Mouse (Mus musculus): Measurements from ENCODE around the gene Iqsec1.

Iqsec1 gene

DNA sequence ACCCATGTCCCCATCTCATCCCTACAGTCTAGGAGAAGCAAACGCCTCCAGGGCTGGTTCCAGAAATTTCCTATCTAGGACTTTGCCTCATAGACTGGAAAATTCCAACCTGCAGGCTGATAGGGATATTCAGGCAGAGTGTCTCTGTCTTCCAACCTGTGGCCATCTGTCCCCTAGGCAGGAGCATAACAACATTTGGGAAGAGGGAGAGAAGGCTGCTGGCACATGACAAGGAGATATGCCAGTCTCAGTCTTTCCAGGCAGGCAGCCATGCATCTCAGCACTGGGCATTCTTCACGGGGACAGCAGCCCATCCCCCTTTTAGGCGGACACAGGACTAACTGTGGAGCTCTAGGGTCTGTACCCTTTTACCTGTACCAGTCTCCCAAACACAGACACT, 176.4 kb downstream of the Iqsec1 start:
- peak; percentile 84 to 89 for DNase-seq

DNA sequence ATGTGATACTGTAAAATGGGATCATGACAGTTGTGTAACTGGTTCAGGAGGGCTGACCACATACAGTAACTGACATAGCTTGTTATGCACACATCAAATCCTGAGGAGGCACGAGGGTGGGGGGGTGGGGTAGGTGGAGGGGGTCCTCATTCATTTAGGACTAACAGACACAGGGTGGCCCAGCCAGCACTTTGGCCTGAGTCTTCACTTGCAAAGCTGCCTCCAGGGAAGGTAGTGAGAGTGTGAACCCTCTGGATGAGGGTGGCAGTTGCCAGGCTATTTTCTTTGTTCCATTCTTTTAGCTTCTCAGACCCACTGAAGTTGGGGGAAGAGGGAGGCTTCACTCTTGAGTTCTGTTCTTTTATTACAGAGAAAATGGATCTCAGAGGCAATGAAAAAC, 177.9 kb downstream of the Iqsec1 start:
- no peak for DNase-seq

DNA sequence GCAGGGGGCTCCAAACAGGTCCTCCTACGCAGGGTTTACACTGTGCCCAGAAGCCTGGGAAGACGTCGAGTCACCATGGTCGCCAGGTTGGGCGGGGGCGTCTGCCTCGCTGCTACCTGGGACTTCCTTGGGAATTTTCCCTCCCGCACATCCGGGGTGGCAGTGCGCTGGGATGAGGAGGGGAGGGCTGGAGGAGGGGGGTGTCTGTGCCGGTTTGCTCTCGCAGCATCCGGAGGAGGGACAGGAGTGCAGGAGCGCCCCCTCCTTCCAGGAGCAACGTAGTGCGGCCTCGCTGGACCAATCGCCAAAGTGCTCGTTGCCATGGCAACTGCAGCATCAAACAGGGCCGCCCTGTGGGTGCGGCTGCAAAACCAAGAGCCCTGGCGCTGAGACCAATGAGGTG, 178.5 kb downstream of the Iqsec1 start:
- DNase-seq, result peak; percentile 97

DNA sequence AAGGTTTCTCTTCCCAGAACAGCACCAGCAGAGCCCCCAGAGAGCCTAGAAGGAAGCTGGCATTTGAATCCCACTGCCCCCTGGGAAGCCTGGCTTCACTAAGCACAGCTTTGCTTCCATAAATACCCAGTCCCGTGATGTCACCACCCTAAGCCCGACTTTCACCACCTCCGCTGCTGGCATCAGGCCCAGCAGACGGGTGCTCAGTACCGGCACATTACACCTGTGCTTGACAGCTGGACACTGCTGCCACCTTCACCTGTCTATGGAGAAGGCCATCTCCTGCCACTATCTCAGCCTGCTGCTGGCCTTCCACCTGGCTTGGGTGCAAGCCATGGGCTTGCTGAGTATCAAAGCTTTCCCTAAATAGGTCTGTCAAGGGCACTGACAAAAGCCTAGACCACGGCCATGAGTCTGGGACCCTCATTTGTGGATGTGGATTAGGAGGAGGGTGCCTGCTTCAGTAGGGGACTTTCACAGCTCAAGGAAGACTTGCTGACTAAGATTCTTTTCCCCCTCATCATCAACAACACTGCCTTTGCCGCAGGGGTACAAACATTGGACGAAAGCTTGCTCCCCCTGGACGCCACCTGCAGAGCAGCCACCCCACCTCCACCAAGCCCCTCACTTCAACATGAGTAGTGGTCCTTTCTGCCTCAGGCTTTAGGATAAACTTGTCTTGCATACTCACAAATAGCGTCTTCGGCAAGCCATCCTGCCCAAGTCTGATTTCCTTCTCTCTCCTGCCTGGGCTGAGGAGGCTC, 179.2 kb downstream of the Iqsec1 start:
- DNase-seq, result peak; percentile 69 to 74

DNA sequence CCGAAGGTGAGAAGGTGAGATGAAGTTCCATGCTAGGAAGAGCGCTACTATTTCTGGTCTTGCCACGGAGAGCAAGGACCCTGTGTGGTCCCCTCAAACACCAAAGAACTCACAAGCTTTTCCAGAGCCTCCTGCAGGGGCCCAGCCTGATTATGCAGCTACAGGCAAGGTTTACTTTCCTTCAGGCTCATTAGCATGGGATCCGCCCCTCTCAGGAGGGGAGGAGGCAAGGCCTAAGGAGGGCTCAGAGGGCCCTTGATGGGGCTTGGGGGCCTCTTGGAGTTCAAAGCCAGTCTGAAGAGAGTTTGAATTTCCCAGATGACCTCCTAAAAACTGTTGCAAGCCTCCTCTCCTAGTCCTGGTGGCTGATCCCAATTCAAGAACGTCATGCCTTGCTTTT, 179.9 kb downstream of the Iqsec1 start:
- no peak for DNase-seq

DNA sequence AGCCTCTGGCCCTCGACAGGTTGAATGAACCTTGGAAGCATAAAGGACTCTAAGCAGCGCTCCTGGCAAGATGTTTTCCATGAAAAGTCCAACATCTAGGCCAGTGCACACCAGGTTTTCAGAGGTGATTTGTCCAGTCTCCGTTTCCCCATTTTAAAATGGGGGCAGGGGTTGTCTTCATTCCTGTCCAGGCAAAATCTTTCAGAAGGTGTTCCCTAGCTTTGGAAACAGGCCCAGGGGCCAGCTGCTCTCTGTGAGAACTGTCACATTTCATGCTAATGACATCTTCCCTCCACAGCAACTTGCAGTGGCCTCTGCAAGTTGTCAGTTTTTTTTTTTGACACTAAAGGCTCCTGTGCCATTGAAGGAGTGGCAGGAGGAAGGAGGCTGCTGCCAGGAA, 180.4 kb downstream of the Iqsec1 start:
- peak; percentile 65 to 69 for DNase-seq

DNA sequence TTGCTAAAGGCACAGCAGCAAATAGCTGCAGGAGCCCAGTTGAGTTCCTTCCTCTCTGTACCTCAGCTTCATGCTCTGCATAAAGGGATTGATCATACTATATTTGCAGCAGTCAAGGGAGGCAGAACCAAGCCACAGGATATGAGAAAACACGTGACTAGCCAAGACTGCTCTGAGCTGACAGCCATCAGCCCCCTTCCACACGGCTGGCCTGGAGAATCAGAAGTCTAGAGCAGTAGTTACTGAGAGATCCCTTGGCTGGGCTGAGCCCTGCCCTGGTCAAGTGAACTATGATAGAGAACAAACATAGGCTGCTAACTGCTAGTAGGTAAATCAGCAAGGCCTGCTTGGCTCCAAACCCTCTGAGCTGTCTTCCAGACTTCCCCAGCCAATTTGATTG, 180.9 kb downstream of the Iqsec1 start:
- peak in 1 of 2 experiments; percentile 28 for DNase-seq

DNA sequence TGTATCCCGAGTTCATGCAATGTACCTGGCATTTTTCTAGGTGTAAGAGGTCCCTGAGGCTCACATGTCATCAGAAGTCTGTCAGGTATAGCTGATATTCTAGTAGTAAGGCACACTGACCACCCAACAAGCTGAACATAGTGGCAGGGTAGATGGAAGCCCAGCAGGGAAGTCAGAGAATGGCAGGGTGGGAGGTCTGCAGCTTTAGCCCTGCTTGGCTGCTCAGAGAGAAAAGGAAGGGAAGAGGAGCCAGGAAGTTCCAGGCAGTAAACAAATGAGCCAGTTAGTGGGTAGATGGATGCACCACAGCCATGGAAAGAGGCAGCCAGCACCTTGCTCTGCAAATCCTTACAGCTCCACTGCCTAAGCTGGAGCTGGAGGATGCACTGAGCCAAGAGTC, 181.7 kb downstream of the Iqsec1 start:
- DNase-seq, result peak in 1 of 2 experiments; percentile 40

DNA sequence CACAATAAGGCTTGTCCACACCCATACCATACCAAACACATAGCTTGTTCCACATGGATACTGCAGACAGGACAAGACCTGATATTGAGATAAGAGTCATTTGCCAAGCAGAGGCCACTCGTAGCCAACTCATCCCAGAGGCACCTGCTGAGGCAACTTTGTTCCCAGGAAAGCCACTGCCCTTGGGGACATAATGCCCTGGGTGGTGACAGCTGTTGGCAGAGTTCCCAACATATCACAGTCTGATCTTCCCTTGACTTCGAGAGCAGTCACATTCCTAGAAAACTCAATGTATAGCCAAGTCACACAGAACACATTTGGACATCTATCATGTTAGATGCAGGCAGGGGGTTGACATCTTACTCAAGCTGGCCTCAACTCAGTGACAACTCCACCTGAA, 183.4 kb downstream of the Iqsec1 start:
- peak in 1 of 2 experiments; percentile 27 for DNase-seq

DNA sequence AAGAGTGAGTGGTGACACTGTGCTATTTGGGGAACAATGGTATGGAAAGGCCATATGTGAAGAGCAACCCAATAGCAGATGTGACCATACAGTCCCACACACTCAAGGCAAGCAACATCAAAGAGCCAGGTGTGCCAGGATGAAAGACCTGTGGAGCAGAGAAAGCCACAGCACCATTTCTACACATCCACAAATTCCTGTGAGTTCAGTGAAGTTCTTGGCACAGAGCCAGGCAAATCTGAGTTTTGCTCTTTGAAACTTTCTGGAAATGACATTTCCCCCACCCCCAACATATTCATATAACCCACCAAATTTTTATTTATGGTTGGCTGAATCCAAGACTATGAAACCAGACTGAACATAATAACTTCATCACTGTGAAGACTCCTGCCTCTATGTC, 183.8 kb downstream of the Iqsec1 start:
- DNase-seq, result peak in 1 of 2 experiments; percentile 26

DNA sequence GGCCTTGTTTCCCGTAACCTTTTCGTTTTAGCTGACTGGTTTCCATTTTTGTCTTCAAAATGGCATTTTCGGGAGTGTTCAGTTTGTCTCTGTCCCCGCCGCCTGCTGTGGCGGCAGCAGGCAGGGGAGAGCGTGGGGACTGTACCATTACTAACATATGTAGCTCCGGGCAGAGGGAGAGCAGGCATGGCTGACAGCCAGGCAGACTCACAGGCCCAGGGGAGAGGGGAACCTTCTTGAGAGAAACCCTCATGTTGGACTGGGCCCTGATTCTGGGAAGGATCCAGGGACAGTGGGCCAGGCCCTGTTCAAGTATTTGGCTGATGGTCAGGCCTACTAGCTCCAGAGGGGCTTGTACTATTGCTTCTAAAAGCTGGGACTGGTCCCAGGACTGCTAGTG, 185.9 kb downstream of the Iqsec1 start:
- DNase-seq, result peak; percentile 81 to 88

DNA sequence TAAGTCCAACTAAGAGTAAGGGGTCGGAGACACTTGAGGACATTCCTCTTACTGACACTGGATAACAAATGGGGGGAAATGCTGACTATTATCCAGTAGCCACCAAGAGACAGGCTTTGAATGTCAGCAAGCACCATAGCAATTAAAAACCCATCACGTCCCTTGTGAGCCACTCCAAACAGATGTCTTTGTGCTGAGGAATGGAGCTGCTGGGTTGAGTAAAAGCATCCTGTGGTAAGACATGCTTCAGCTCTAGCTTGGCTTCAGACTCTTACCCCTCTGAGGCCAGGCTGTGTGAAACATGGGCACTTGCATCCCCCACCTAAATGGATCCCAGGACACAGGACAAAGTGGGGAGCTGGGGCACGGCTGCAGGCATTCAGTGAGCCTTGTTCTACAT, 186.4 kb downstream of the Iqsec1 start:
- DNase-seq, result no peak

DNA sequence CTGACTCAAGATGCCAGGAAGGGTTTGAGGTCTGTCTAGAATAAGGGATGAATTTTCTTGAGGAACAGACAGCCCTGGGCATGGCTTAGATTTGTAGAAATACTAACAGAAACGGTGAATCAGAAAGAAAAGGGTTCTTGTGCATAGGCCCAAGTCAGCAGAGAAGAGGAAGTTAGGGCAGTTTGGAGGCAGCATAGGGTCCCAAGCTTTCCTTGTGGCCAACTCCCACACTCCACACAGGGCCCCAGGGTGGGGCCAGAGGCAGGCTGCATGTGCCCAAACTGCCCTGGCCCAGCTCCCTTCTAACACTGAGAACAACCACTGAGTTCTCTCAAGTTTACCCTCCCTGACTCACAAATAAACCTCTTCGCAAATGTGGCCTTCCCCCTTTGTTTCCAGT, 187.7 kb downstream of the Iqsec1 start:
- no peak for DNase-seq

DNA sequence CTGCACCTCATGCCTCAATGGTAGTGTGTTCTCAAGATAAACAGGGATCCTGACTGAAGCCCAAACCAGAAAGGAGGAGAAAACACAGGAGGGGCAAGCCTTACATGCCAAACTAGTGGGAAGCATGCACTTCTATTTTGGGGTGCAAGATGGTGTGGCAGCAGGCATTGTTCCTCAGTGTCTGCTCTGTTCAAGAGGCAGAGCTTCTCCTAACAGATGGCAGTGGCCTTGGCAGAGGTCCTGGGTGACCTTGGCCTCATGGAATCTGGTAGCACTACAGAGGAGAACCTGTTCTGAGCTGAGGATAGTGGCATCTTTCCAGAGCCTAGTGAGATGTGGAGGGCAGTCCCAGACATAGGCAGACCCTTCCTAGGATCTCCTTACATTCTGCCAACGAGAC, 189.4 kb downstream of the Iqsec1 start:
- peak; percentile 89 to 94 for DNase-seq

DNA sequence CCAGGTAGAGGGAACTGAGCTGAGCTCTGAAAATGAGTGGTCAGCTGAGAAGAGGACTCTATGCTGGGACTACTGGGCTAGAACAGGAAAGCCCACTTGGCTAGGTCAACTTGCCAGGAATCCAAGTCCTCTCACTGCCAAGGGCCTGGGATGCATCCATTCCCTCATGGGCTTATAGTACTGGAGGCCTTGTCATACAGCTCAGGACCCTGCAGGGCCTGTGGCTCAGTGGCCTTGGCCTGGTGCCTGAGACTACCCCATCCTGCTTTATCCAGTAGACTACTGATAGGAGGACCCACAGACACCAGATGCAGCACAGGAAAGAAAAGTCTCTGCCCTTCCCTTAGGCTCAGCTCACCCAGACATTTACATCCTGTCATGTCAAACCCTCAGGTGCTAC, 190.3 kb downstream of the Iqsec1 start:
- DNase-seq, result peak; percentile 53 to 63

DNA sequence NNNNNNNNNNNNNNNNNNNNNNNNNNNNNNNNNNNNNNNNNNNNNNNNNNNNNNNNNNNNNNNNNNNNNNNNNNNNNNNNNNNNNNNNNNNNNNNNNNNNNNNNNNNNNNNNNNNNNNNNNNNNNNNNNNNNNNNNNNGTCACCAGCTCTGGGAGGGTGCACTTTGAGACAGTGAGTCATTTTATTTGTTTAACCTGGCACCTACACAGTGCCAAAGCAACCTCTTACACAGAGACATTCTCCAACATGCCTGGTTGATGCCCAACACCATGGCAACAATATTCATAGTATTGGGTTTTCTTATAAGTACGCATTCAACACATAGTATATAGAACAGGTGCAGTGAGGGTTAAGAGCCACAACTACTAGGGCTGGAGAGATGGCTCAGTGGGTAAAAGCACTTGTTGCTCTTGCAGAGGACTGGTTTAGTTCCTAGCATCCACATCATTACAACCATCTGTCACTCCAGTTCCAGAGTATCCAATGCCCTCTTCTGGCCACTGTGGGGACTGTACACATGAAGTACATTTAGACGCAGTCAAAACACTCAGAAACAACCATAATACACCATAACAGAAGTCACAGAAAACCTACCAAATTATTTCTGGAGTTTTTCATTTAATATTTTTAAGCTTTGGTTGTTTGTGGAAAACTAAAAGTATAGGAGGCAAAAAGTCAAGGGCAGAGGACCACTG, 191.4 kb downstream of the Iqsec1 start:
- DNase-seq, result no peak

DNA sequence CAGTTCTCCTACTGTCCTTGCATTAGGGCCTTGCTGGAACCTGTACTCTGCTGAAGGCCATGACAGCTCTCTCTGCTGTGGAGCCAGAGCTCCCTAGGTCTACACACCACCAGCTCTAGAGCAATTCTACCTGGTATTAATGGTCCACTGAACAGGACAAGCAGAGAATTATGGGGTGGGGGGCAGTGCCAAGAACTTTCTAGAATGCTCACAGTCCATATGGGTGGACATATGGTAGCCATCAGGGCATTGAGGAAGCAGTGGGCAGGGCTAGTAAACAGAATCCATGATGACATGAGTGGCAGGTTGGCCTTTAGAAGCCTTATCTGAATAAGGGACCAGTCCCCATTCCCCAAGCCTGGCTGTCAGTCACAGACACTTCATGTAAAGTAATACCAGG, 197.6 kb downstream of the Iqsec1 start:
- peak in 1 of 2 experiments; percentile 45 for DNase-seq

DNA sequence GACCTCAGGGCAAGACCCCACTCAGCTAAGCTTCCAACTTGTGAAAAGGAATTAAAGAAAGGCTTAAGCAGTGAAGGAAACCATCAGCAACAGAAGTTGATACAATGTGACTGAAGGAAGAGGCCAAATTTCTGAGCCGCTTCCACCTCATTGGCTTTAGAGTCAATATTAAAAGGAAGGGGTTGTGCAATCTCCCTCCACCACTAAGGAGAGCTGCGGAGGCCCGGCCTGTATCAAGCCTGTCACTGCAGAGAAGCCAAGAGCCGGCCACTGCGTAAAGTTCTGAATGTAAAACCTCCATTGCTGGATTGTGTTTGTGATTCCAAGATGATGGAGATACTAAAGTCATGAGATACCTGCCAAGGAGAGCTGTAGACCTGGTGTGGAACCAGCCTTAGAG, 199.0 kb downstream of the Iqsec1 start:
- DNase-seq, result no peak

DNA sequence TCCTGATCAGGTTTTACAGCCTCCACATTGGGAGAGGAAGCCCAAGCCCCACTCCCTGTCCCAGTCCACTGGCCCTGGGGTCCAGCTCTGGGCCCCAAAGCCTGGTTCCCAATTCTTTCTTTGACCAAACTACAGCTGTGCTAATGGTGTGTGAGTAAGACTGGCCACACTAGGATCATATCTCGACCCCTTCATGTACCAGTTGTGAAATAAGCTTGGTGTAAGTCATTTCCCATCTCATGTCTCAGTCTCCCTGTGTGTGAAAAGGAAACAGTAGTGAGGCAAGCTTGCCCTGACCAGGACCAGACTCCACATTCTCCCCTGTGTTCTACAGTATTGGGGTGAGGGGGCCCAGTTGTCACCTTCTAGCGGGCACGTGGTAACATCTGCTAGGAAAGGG, 200.9 kb downstream of the Iqsec1 start:
- DNase-seq, result no peak

DNA sequence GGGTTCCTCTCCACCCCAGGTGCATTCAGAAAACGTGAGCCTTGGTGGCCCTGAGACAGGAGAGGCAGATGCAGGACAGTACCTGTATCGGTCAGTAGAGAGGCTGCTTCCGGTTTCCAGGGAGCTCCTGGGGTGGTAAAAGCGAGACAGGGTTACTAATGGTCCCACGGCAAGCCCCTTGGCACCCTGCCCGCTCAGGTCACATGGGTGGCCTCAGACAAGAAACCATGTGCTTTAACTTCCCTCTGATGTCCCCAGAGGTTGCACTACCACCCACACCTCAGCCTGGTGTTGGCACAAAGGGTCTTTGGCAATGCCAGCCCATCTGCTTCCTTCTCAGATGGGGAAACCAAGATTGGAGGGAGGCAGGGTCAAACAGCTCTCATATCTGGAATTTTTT, 201.4 kb downstream of the Iqsec1 start:
- peak in 1 of 2 experiments; percentile 54 for DNase-seq

DNA sequence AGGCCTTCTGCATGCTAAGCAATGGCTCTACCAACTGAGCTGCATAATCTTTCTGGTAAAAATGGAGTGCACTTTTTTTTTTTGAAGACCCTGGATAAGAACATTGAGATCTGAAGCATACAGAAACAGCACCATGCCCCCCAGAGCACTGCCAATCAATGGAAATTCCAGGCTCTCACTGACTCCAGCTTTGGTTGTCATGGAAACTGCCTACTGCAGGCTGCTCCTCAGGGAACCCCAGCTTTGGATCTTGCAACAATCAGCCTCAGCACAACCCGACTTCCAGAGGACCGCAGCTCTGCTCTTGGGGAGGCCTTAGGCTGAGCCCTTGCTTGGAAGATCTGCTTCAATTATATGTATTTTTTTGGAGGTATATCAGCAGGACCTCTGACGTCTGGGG, 201.9 kb downstream of the Iqsec1 start:
- no peak for DNase-seq

DNA sequence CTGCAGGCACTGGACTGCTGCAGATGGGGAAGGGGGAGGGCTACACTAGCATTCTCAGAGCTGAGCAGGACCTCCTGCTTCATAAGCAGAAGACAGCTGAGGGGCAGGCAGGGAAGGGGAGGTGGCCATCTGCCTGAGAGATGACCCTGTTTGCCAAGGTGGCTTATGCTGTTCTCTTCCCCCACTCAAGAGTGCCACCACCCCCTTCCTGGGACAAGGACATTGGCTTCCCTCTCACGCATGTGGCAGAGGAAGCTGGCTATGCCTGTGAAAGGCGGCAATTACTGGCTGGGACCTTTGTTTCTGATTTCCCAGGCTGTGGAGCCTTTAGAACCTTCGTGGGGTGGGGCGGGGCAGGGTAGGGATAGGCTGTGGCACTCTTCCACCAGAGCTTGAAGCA, 204.5 kb downstream of the Iqsec1 start:
- DNase-seq, result peak; percentile 57 to 73

DNA sequence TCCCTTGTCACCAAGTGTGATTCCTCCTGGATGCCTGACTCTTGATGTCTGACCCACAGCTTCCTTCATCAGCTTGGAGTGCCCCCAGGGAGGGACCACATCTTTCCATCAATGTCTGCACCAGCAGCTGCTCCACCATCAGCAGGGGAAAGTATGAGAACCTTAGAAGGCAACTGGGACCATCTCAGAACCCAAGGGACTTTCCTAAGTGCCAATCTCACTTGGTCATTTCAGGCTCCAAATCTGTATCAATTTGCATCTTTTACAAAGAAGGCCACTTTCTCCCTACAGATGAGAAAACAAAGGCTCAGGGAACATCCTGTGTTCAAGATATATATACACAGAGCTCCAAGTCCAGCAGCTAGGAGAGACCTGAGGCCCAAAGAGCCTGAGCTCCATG, 205.3 kb downstream of the Iqsec1 start:
- no peak for DNase-seq
